Mouse (Mus musculus) left cerebral cortex, postnatal 14 days (tissue): ENCODE measurements at regions not wholly inside any gene's neighbourhood (a gene's known extent, or its start where the extent isn't known, plus 50 kb on each side); places are given as distances from the start of the nearest gene placed in this dataset.
A peak's percentile ranks its signal among the peaks of the same experiment; 100 is the strongest.

ENCODE experiments used
- DNase-seq, 2 experiments: peaks; one replicate each; pipeline ENCODE4 v3.0.0; 2021 to 2022; ENCODE audit warnings: low spot score in 2 of 2, mixed read lengths in 1 of 2
- intact Hi-C: fragments of 180-260 bp; cut with DNase I; formaldehyde crosslinking; loops from one replicate; pipeline ENCODE4 v1.15.1; 2025

GRCm38 (mm10) chr3:143162444-143162843, 280.6 kb upstream of the Pkn2 start:
- no peak for DNase-seq
- intact Hi-C loops, result no loop called here

- DNase-seq, result no peak
- intact Hi-C loops, result no loop called here
Observed at GRCm38 (mm10) chr3:143161993-143162392, 280.2 kb upstream of the Pkn2 start.

- DNase-seq, result no peak
- intact Hi-C loops, result no loop called here
Observed at GRCm38 (mm10) chr3:143158568-143158967, 276.8 kb upstream of the Pkn2 start.

- intact Hi-C loops, result no loop called here
- DNase-seq, result no peak
Observed at GRCm38 (mm10) chr3:143156733-143157524, 275.1 kb upstream of the Pkn2 start.

GRCm38 (mm10) chr3:143156174-143156573, 274.4 kb upstream of the Pkn2 start:
- intact Hi-C loops, result no loop called here
- no peak for DNase-seq

GRCm38 (mm10) chr3:143155556-143155955, 273.8 kb upstream of the Pkn2 start:
- DNase-seq, result no peak
- intact Hi-C loops, result no loop called here

GRCm38 (mm10) chr3:143147471-143147870, 265.7 kb upstream of the Pkn2 start:
- intact Hi-C loops, result no loop called here
- DNase-seq, result no peak

GRCm38 (mm10) chr3:143138952-143139351, 257.1 kb upstream of the Pkn2 start:
- intact Hi-C loops, result no loop called here
- no peak for DNase-seq

- intact Hi-C loops, result no loop called here
- no peak for DNase-seq
Observed at GRCm38 (mm10) chr3:143134528-143134927, 252.7 kb upstream of the Pkn2 start.

GRCm38 (mm10) chr3:143107733-143108291, 226.0 kb upstream of the Pkn2 start:
- DNase-seq, result no peak
- intact Hi-C loops, result no loop called here

- intact Hi-C loops, result no loop called here
- no peak for DNase-seq
Observed at GRCm38 (mm10) chr3:143104734-143105133, 222.9 kb upstream of the Pkn2 start.

GRCm38 (mm10) chr3:143103333-143103732, 221.5 kb upstream of the Pkn2 start:
- no peak for DNase-seq
- intact Hi-C loops, result no loop called here

GRCm38 (mm10) chr3:143100810-143101645, 219.2 kb upstream of the Pkn2 start:
- intact Hi-C loops, result no loop called here
- DNase-seq, result peak in 1 of 2 experiments; percentile 34

GRCm38 (mm10) chr3:143100203-143100602, 218.4 kb upstream of the Pkn2 start:
- DNase-seq, result no peak
- intact Hi-C loops, result no loop called here

GRCm38 (mm10) chr3:143092206-143092605, 210.4 kb upstream of the Pkn2 start:
- no peak for DNase-seq
- intact Hi-C loops, result no loop called here

GRCm38 (mm10) chr3:143090886-143091285, 209.1 kb upstream of the Pkn2 start:
- DNase-seq, result no peak
- intact Hi-C loops, result no loop called here

- intact Hi-C loops, result no loop called here
Observed at GRCm38 (mm10) chr3:143090316-143090715, 208.5 kb upstream of the Pkn2 start.

GRCm38 (mm10) chr3:143087786-143088185, 206.0 kb upstream of the Pkn2 start:
- DNase-seq, result no peak
- intact Hi-C loops, result no loop called here

More at GRCm38 (mm10) chr3:143090316-143090715, 208.5 kb upstream of the Pkn2 start:
- DNase-seq, result no peak

- DNase-seq, result no peak
- intact Hi-C loops, result no loop called here
Observed at GRCm38 (mm10) chr3:143078310-143078709, 196.5 kb upstream of the Pkn2 start.

- intact Hi-C loops, result no loop called here
Observed at GRCm38 (mm10) chr3:143071839-143072373, 190.1 kb upstream of the Pkn2 start.

More at GRCm38 (mm10) chr3:143071839-143072373, 190.1 kb upstream of the Pkn2 start:
- no peak for DNase-seq
